Mouse (Mus musculus): Measurements from ENCODE around the gene Nr5a2.
"Not testable (repeated sequence)": the region's sequence is repeated elsewhere in the genome, so short reads cannot be mapped to it uniquely, and the experiment has no call there.

Nr5a2 gene

DNA sequence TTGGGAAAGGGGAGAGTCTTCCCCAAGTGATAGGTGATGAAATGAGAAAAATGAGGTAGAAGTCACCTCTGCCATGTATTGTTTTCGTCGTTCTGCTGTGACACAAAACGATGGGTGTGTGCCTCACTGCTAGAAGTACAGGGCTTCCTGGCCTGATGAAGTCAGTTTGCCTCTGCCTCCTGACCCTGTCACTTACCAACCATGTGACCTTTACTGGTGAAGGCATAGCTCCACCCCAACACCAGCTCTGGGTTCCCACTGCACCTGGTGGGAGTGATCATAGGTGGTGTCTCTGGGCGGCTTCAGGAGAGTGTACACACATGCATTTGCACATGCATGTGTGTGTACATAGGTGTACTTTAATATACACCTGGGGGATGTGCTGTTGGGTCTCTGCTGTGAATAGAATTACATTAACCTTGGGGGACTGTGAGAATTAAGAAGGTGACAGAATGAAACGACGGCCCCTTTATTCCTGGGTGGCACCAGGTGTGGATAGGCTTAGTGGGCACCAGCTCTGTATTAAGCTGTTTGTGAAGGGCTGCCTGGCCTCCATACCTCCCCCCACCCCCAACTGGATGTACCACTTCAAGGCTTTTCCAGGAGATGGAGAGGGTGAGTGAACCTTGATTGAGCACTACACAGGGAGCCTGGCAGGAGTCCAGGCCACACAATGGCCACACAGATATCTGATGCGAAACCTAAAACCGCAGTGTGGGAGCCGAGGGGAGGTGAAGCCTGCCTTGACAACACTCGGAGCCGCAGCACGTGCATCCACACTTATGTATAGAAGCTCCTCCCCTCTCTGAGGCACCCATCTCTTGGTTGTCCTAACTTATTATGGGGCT is 127.7 kb downstream of the Nr5a2 start:
- DNase-seq (ENCODE audit: low read depth): no peak

DNA sequence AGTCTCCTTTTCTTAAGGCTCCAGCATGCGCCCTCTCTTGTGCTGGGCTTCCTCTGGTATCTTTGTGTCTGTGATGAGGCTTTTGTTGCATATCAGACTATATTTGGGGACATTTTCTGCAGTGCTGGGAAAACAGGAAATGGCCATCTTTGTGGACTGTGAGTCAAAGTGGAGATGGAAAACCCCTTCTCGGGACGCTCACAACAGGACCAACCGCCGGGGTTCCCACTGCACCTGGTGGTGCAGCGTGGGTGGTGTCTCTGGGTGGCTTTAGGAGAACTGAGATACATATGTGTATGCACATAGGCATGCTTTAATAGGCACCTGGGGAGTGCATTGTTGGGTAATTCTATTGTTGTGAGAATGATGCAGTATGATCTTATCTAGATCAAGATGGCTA is 129.3 kb downstream of the Nr5a2 start:
- no peak for DNase-seq (ENCODE audit: low read depth)

DNA sequence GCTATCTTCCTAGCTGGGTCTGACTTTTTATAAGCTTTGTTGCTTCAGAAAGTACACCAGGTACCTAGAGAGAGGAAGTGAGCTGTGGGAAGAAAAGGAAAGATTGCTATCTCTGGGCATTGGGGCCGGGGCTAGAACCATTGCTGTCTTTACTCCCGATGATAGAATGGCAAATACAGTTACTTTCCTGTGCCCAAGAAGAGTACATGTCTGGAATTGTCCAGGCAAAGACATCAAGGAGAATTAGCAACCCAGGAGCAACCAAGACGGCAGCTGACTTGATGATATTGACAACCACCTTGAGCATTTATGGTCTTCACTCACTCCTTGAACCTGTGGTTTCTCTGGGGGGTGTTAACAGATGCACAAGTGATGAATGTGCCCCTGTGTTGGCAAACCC is 130.3 kb downstream of the Nr5a2 start:
- DNase-seq (ENCODE audit: low read depth): no peak

DNA sequence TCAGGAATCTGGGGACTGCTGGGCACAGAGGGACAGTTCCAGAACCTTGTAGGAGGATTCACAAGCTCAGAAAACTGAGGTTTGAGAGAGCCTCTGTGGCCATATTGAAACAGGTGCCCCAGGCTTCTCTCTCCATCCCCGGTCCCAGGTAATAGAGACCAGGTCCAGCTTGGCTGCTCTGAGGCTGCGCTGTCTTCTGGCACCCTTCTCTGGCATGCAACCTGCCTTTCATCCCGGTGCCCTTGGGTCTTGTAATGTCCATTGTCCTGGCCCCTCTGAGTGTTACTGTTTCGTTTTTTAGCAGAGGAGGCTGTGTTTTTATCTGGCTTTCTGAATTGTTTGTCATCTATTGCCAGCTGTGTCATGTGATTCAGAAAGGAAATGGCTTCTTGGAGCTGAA is 136.4 kb downstream of the Nr5a2 start:
- DNase-seq (ENCODE audit: low read depth): no peak

DNA sequence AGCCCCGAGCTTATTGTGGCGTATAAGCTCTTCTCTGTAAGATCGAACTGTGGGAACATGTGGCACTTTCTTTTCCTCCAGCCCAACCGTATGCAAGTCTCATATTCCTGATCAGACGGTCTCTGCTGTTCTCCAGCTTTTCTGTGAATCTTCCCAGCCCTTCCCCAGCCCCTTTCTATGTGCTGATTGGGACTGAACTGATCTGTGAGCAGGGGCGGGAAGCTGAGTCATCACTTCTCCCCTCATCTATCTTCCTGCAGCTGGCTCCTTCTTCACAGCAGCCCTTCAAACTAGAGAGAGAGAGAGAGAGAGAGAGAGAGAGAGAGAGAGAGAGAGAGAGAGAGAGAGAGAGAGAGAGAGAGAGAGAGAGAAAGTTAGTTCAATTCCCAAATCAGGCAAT is 159.6 kb downstream of the Nr5a2 start:
- DNase-seq (ENCODE audit: low read depth): no peak

DNA sequence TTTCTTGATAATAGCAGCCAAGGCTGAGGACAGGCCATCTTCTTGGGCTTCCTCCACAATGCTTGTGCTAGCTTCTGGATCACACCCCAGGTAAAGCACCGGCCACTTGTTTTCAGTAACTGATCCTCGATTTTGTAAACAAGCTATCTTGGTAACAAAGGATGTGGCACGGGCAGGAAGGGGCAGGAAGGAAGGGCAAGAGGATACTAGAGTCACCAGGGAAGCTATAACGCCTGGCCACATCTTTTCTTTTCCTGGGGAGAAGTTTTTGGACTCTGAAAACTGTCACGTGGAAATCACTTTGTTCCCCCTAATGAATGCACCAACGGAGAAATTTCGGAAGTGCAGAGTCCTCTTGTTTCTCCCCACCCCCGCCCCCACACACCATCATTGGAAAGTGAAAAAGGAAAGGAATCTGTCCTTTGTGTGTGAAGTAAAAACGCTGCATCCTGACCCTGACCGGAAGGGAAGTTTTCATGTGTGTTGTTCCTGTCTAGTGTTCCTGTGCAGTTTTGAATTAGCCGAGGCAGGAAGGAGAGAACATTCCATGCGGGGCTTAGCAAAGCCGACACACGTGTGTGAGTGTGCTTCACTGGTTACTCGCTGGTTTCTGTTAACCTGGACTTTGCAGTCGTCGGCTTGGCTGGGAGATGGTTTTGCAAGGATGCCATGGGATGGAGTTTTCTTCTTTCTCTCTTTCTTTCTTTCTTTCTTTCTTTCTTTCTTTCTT is 163.7 kb downstream of the Nr5a2 start:
- no peak for DNase-seq (ENCODE audit: low read depth)

DNA sequence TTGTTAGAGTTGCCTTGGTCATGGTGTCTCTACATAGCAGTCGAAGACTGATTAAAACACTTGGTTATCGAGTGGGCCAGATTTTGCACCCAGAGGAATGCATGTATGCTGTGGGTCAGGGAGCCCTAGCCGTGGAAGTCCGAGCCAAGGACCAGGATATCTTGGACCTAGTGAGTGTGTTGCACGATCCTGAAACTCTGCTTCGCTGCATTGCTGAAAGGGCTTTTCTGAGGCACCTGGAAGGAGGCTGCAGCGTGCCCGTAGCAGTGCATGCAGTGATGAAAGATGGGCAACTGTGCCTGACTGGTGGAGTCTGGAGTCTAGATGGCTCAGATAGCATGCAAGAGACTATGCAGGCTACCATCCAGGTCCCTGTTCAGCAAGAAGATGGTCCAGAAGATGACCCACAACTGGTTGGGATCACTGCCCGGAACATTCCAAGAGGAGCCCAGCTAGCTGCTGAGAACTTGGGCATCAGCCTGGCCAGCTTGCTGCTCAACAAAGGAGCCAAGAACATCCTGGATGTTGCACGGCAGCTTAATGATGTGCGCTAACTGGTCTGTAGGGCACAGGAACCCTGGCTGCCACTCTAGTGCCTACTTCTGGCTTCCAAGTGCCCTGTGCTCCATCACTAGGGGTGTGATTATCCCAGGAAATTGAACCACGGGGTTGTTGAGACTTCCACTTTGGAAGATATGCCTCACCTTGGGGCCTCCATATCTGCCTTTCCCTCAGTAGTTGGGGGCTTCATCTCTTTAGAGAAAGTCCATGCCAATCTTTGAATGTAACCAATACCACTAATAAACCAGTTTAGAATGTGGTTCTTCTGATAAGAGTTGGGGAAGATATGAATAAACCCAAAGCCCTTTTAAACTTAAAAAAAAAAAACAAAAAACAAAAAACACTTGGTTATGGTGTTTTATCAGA is 167.0 kb downstream of the Nr5a2 start:
- DNase-seq (ENCODE audit: low read depth): not testable (repeated sequence)
